Mouse (Mus musculus) granulocyte monocyte progenitor cell, adult 5-6 weeks (primary cell): ENCODE results near the gene Ipo13. TPM values are rescaled to one million over a fixed set of nuclear protein-coding genes. Genes with fewer than 3 reads are reported as not detected.

ENCODE experiments used
- ATAC-seq: replicated peaks from 2 replicates; pipeline ENCODE4 v1.8.0; 2016; ENCODE audit warnings: mild to moderate bottlenecking, moderate TSS enrichment, inconsistent platforms; ENCODE audit not compliant: poor library complexity, severe bottlenecking
- total RNA-seq, 2 experiments: library from RNA; stranded (forward) in 1 of 2; stranded (reverse) in 1 of 2; fragments of 200-712, 200-1000 nt in 1 of 2; fragments of >200 nt in 1 of 2; fragmentation: Nextera tagmentation in 1 of 2; gene quantifications; 2 replicates each; pipeline ENCODE4 v1.2.3; 2014 to 2017

The Ipo13 gene
- total RNA-seq, 2 experiments from 2014 or later = 7.2 to 38.6 TPM

DNA sequence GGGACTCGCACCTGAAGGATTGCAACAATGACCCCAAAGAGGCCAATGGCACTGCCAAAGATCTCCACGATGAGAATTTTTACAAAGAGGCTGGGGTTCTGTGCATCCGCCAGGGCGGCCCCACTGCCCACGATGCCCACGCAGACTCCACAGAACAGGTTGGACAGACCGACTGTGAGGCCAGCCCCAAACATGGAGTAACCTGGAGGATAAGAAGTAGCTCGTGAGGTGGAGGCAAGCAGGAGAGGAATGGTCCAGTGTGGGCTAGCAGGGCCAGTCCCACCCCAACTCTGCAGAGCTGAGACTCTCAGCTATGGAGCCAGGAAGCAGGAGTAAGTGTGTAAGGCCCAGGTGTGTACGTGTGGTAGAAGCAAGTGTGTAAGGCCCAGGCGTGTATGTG lies 29.7 kb downstream of the Ipo13 start:
- no peak for ATAC-seq

DNA sequence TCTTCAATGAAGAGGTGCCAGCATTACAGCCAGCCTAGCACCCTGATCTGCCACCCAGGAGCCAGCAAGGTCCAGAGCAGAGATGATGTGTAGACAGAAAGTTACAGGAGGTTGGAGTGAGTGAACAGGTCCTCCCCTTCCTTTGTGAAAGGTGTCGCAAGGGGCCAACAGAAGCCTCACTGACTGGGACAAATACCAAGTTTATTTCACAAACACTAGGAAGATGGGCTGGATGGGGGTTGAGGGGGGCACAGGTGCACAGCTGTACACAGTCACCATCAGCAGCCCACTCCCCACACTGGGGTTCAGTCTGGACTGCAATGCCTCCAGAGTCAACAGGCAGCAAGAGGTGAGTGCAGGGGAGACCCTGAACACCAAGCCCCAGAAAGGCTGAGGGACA lies 30.7 kb downstream of the Ipo13 start:
- ATAC-seq = no peak

DNA sequence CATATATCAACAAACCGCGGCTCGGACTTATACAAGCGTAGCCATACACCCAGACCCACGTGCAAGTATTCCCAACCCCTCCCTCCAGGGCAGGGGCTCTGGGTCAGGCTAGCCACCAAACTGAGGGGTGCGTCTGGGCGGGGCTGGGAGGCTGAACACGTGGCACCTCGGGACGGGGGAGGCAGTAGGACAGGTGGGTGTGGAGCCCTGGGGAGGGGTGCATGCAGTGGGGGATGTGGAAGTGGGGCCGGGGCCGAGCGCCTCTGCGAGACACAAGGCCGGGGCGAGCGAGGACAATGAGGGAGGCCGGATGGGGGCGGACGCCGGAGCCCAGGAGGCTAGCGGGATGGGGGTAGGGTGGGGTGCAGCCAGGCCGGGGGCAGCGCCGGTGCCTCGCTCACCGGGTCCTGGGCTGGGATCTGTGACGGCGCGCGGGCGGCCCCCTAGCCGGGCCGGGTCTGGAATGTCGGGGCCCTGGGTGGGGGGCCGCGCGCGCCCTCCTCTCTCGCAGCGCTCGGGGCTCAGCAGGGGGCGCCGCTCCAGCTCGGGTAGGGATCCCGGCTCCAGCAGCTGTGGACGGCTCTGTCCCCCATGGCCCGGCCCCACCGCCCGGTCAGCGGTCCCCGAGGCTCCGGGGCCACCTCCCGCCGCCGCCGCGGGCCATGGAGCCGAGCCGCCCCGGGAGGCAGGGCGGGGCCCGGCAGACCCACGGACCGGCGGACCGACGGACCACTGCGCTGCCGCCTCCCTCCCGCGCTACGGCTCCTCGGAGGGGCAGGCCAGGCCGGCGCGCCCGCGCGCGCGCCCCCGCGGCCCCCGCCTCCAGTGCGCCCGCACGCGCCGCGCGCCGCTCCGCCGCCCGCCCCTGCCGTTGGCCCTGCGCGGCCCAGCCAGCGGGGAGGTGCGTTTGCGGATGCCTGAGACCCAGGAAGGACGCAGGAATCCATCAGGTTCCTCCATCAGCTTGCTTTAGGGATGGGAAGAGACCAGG lies 31.8 kb downstream of the Ipo13 start, which contains the start of gene B4galt2:
B4galt2 (minus strand) TSS at position 787 of the 991 bp plus-strand sequence.
- 0 out of 2 replicates have a peak, but pooled peaks have one; percentile 1 for ATAC-seq

DNA sequence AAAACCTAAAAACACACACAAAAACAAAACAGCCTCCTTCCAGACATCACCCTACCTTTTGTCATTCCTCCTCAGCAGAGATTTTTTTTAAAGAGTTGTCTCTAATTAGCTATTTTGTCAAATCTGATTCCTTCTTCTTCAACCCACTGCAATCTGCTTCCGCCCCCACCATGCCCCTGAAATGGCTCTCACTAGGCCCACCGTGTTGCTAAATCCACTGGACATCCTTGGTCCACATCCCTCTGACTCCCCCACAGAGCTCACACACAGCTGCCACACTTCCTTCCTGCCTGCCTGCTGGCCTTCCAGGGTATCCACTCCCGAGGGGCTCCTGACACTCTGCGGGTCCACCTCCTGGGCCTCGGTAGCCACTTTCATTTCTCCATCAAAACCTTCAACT lies 36.1 kb downstream of the Ipo13 start:
- ATAC-seq = no peak

DNA sequence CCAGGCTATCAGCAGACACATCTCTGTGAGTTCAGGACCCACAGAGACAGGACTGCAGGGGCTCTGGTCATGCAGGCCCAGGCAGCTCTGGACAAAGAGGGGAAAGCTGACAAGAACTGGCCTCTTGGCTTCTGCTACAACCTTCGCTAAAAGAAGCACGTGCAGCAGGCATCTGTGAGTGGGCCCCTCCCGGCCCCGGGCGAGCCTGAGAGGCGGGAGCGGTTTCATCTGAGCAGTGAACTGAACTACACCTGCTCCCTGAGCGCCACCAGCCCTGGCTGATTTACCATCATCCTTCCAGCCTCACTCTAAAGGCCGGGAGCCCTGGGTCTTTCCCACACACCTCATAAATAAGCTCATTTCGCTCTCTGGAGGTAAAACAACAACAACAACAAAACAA lies 36.5 kb downstream of the Ipo13 start:
- ATAC-seq = no peak

DNA sequence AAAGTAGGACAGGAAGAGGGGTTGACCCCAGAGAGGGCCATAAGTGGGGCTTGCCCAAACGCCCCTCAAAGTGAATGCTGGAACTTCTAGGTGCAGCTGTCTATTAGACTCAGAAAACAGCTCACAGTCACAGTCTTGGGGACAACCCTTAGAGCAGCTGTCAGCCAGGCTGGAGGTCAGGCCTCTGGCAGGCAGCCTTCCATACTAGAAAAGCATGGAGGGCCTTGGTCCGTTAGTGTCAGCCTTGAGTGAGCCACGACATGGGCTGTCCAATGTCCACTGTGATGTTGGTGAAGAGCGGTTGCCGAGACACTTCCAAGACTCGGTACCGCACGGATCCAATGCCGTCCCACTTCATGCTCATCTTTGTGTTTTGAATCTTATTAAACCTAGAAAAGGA lies 41.2 kb downstream of the Ipo13 start:
- ATAC-seq = no peak

DNA sequence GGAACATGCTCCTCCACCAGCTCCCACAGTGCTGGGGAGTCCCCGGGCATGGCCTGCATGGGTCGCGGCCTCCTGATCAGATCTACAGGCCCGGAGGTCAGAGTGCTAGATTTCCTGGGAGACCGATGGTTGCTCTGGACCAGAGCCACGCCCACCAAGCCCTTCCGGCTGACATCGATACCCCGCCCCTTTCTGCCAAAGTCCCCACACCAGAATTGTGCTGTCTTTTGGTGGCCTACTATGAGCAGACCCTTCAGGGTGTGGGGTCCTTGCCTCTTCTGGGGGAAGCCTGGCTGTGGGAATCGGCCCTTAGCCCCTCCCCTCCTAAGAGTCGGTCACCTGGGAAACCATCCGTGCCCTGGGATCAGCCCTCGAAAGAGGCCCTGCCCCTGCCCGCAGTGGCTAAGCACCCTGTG lies 42.3 kb downstream of the Ipo13 start, which contains the start of gene Ccdc24:
Ccdc24 (minus strand) TSS at position 87 of the 416 bp plus-strand sequence.
- ATAC-seq = peak; percentile 38; the same call in 1 of the 2 replicates

DNA sequence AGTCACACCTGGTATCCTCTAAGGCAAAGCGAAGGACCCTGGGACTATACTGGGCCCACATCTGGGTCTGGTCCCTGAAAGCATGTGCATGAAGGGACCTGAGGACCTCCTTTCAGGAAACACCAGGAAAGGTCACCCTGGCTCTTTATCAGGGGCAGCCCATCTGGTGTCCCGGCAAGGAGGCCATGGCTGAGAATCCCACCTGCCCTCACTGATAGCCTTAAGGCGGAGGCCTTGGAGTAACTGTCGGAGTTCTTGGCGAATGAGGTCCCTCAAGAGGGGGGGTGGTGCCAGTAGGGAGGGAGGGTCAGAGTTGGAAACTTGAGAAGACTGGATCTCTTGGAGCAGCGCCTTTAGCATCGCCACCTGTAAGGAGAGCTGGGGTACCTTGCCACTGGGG lies 43.0 kb downstream of the Ipo13 start:
- no peak for ATAC-seq

DNA sequence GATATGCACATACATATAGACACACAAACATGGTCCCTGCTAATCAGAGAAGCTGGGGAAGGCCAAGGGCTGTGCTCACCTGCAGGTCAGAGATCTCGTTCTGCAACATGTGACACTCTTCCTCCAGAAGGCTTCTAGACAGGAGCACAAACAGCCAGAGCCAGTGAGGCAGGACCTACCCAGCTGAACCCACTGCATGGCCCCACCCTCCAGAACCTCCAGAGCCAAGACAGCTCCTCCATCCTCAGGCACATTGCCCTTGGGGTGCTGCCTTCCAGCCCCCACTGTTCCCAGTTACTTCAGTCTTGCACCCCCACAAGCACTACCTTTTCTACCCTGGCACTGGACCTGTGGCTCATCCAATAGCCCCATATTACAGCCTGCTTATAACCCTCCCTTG lies 44.4 kb downstream of the Ipo13 start:
- ATAC-seq = no peak

DNA sequence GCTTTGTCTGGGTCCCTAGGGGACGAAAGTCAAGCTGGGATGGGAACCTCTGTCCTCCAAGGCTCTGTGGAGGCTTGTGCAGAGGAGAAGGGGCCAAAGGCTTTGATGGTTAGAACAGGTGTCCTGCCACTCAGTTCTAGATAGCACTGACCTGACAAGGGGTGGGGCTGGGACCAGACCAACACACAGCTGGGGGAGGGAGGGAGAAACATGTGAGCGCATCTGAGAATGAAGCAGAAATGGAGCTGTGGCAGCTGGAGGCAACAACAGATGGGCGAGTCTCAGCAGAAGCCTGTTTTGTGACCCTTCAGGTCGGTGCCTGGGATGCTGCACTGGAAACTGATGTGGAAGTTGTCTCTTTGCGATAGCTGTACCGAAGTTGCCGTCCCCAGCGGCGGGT lies 45.5 kb downstream of the Ipo13 start:
- no peak for ATAC-seq

DNA sequence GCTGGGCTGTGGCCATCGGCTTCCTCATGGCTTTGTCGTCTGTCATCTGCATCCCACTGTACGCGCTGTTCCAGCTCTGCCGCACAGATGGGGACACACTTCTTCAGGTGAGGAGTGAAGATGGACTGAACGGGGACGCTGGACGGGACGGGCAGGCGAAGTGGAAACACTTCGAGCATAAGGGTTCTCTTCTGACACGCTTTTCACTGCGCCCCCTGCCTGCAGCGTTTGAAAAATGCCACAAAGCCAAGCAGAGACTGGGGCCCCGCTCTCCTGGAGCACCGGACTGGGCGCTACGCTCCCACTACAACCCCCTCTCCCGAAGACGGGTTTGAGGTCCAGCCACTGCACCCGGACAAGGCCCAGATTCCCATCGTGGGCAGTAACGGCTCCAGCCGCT lies 47.0 kb downstream of the Ipo13 start:
- ATAC-seq = peak; percentile 52

DNA sequence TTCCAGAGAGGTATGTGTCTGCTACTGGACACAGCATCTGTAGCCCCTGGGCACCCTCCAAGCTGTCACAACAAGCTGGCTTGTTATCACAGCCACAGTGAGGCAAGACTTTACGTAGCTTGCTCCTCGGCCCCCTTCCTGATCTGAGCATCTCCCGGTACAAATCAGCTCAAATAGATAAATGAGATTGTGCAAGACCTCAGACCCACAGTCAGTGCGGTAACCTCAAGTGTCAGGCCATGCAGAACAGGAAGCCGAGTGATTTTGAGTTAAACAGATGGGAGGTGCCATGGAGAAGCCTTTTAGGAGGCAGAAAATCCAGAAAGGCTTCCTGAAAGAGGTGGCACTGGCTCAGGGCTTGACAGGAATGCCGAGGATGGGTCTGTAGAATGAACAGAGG lies 47.8 kb downstream of the Ipo13 start:
- ATAC-seq = peak; percentile 69

DNA sequence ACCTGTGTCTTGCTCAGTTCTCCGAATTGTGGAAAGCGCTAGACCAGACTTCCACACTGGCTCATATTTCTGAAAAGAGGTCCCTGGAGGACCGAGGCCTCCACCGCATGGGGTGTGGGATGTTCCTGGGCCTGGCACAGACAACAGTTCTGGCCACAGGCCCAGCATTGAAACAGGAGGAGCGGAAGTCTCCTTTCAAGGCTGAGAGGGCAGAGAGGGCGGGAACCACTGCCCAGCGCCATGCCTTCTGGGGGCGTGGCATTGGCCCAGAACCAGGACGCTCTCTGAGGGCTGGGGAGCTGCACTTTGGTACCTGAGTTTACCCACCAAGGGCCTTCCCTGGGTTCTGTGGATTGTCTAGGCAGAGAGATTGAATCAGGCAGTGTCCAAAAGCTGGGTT lies 48.7 kb downstream of the Ipo13 start:
- peak; percentile 48 for ATAC-seq

DNA sequence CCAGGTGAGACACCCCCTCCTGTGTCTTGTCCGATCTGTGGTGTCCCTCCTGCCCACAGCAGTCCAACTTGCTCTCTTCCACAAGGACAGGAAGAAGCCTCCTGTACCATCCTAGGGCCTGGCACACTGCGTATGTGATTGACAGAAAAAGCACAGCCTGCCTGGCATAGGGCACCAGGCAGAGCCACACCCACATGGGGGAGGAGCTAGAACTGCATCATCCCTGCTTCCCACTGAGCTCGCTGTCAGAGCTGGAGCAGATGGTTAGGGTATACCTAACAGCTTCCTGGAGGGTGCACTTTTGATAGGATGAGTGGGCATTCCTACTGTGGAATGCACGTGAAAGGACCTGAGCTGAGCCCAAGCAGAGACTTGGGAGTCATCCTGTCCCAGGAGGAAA lies 52.0 kb downstream of the Ipo13 start:
- ATAC-seq = peak; percentile 45

DNA sequence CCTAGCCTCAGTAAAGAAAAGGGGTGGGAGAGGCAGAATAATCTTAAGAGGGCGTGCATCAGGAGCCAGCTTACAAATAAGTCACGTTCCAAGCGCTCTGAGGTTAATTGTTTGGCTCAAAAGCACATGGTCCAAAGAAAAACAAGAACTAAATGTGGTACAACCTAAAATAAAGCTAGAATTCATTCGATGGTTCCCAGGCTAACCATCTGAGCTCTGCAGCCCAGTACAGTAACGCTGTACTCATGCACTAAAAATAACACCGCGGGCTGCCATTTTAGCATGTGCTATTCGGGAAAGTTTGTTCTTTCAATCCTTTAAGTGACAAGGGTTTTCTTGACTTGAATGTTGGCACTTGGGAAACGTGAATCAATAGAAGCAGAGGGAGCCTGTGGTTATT lies 54.2 kb downstream of the Ipo13 start:
- ATAC-seq = no peak

DNA sequence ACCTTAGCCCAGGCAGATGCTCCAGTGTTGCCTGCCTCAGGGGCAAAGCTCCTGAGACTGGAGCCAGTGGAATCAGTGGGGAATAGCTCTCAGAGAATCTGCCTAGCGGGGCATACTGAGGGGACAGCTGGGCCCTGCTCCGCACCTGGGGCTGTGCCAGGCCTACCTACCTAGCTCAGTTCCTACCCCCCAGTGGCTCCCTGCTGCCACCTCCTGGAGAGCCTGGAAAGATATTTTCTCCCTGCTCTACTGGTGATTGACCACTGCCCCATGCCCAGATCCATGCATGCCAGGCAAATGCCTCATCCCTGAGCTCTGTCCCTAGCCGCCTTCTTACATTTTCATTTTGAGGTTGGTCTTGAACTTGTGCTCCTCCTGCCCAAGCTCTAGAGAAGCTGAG lies 56.0 kb downstream of the Ipo13 start:
- peak; percentile 51 for ATAC-seq

DNA sequence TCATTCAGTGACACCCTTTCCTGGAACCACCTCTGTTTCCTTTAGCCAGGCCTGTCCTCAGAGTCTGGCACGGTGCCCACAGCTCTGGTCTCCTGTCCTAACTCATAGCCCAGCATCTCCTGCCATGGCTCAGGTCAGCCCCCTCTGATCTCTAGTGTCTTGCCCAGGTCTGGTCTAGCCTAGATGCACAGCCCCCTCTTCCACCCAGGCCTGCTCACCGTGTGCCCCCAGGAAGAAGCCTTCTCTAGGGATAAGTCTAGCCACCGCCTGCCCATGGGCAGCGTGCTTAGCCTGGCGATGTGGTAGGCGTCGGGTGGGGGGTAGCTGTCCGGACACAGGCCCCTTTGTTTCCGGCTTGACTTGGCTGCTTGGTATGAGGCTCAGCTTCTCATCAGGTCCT lies 59.7 kb downstream of the Ipo13 start:
- no peak for ATAC-seq

DNA sequence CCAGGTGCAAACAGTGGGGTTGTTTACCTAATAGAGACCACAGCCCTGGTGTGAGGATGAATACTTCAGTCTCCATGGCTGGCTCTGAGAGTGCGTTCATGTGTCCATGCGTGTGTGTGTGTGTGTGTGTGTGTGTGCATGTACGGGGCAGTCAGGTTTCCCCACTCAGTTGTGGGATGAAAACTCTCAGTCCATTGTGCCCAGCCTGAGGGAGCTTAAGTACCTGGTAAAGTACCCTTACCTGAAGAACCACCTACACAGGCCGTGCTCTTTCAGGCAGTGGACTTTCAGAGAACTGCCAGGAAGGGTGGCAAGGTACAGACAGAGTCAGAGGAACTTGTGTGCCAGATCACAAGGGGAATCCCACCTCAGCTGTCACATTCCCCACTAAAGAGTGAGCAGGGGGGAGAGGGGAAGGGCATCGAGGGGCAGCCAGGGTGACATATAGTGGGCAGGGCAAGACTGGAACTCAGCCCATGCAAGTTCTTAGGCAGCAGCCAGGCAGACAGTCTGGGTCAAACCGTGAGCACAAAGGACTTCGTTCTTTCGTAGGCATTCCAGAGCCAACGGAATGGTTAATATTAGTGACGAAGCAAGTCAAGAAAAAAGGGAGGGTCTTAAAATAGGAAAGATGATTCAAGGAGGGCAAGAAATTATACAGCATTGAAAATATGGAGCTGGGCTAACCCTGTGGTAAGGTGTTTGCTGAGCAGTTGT lies 62.5 kb downstream of the Ipo13 start:
- no peak for ATAC-seq

DNA sequence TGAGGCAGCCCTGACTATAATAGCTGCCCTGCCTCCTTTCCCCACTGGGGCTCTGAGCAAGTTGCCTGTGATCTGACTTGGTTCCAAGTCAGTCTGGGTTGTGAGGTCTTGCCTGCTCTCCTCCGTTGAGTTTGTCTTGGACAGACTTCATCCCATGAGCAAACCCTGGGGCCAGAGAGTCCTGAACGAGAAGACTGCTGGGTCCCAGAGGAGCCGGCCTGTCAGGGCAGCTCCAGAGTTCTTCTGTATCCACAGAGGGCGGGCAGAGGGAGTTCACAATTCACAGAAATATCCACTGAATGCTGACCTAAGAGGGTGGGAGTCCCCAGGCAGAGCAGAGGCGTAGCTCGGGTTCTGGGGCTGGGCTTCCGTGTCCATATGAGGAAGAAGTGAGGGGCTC lies 63.9 kb downstream of the Ipo13 start:
- no peak for ATAC-seq

DNA sequence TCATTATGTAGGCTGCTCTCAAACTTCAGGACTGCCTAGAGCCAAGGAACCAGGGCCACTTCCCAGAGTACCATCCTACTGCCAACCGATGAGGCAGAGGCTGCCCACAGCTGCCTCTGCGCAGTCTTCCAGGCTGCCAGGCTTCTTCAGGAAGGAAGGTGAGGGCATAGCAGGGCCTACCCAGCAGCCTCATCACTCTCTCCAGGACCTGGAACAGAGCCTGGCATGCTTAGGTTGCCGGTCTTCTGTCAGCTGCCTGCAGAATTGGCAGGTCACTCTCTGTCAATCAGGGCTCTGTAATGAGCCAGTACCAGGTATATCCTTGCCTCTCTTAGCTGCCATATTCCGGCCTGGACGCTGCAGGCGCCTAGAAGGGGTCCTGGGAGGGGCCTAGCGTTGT lies 64.6 kb downstream of the Ipo13 start:
- ATAC-seq = no peak

DNA sequence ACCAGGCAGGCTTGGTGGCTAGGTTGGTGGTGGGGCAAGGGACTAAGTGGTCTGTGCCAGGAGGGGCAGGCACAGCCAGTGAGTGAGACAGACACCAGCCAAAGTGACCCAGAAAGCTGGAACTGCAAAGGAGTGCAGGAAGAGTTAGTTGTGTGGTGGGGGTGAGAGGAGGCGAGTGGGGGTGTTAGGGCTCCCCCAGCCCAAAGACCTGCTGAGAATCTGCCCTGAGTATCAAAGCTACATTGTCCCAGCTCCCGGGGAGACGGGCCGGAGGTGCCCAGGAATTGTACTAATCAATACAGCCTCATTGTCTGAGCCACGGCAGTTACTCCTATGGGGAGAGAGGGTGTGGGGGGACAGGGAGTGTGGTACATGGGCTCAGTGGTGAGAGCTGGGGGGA lies 65.3 kb downstream of the Ipo13 start:
- ATAC-seq = no peak
